Mouse (Mus musculus) layer of hippocampus, adult 11-12 months (tissue): ENCODE data around the gene Fubp1.

Experiments
- DNase-seq: peaks from one replicate; pipeline ENCODE4 v3.0.0; 2022; ENCODE audit warnings: low spot score

Gene Fubp1

GRCm38 (mm10) chr3:152209967-152210634, at the start of gene Fubp1, which contains the start of gene Dnajb4:
Fubp1 (plus strand) TSS chr3:152210422.
Dnajb4 (minus strand) TSS chr3:152210302.
- peak; percentile 99 for DNase-seq

GRCm38 (mm10) chr3:152160607-152161006, 49.6 kb upstream of the Fubp1 start:
- DNase-seq, result no peak

GRCm38 (mm10) chr3:152163320-152163719, 46.9 kb upstream of the Fubp1 start:
- no peak for DNase-seq

- DNase-seq, result no peak
These were observed 45.2 kb upstream of the Fubp1 start for GRCm38 (mm10) chr3:152165014-152165350.

GRCm38 (mm10) chr3:152165351-152166098, 44.7 kb upstream of the Fubp1 start:
- DNase-seq, result no peak

- no peak for DNase-seq
These were observed 44.2 kb upstream of the Fubp1 start, which contains the start of gene Gipc2 for GRCm38 (mm10) chr3:152166099-152166423. Gipc2 (minus strand) TSS chr3:152166230.

GRCm38 (mm10) chr3:152166699-152167451, 43.3 kb upstream of the Fubp1 start:
- DNase-seq, result no peak

GRCm38 (mm10) chr3:152168007-152168406, 42.2 kb upstream of the Fubp1 start:
- no peak for DNase-seq

- DNase-seq, result no peak
These were observed 39.8 kb upstream of the Fubp1 start for GRCm38 (mm10) chr3:152170407-152170806.

- no peak for DNase-seq
These were observed 39.0 kb upstream of the Fubp1 start for GRCm38 (mm10) chr3:152171236-152171635.

- no peak for DNase-seq
These were observed 38.4 kb upstream of the Fubp1 start for GRCm38 (mm10) chr3:152171862-152172261.

GRCm38 (mm10) chr3:152172322-152172935, 37.8 kb upstream of the Fubp1 start:
- no peak for DNase-seq

- no peak for DNase-seq
These were observed 31.4 kb upstream of the Fubp1 start for GRCm38 (mm10) chr3:152178816-152179215.

GRCm38 (mm10) chr3:152179285-152179684, 30.9 kb upstream of the Fubp1 start:
- no peak for DNase-seq

- no peak for DNase-seq
These were observed 29.6 kb upstream of the Fubp1 start for GRCm38 (mm10) chr3:152180624-152181023.

GRCm38 (mm10) chr3:152183522-152183921, 26.7 kb upstream of the Fubp1 start:
- no peak for DNase-seq

GRCm38 (mm10) chr3:152186106-152186505, 24.1 kb upstream of the Fubp1 start:
- no peak for DNase-seq

- DNase-seq, result no peak
These were observed 20.9 kb upstream of the Fubp1 start for GRCm38 (mm10) chr3:152189306-152189705.

- DNase-seq, result no peak
These were observed 19.3 kb upstream of the Fubp1 start for GRCm38 (mm10) chr3:152190679-152191477.

- DNase-seq, result no peak
These were observed 18.4 kb upstream of the Fubp1 start for GRCm38 (mm10) chr3:152191791-152192237.

- no peak for DNase-seq
These were observed 17.8 kb upstream of the Fubp1 start for GRCm38 (mm10) chr3:152192238-152192931.
